Mouse (Mus musculus) testis, postnatal 14 days (tissue): ENCODE results near the gene Ccdc57.
A peak's percentile ranks its signal among the peaks of the same experiment; 100 is the strongest.

Source experiments
- DNase-seq: peaks from one replicate; pipeline ENCODE4 v3.0.0; 2021; ENCODE audit warnings: low spot score

Gene Ccdc57

DNA sequence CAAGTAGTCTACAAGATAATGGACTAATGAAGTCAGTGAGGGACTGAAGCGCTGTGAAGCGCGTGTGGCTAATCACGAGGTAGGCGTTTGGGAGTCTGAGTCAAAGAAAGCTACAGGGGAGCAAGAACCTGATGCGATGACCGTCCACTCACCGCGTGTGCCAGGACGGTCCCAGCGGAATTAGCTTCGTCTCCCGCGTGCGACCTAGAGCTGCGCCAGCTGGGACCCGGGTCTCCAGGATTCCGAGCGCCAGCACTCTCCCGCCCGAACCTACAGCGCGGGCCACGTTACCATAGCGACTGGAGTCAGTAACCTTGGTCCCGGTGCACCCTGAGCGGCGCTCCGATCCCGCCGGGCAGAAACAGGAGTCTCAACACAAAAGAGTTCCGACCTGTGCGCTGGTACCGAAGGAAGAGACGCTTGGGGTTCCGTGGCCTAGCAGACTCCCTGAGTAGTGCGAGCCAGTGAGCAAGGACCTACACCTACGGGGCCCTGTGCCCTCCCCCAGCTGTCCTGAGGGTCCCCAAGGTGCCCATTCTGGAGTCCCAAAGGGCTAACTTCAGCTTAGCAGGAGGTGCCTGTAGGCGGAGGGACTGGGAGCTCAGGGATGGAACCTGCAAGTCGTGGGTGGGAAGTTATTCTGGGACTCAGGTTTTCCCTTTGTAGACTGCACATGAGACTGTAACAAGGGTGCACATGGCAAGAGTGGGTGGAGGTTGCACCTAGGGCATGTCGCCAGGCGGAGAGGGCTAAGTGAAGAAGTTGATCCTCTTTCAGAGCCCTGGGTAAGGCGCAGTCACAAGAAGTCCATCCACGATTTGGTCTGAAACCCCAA is at the start of gene Ccdc57:
Gene Ccdc57 (minus strand): TSS at position 309 of the 835 bp plus-strand sequence.
- peak; percentile 91 for DNase-seq

DNA sequence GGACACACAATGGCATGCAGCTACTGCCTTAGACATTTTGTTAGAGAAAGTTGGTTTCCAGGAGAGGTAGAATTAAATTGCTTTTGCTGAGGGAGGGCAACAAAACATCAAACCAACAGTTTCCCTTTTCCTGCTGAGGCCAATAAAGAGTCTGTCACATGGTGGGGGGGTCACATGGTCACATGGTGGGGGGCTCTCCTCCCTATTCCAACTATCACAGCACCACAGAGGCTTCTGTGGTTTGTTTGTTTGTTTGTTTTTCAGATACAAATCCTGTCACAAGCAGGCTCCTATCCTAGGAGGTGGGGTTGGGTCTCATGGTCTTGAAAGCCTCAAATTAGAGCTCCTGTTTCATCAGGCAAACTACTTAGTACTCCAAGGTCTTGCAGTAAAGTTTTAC is 49.8 kb upstream of the Ccdc57 start:
- no peak for DNase-seq

DNA sequence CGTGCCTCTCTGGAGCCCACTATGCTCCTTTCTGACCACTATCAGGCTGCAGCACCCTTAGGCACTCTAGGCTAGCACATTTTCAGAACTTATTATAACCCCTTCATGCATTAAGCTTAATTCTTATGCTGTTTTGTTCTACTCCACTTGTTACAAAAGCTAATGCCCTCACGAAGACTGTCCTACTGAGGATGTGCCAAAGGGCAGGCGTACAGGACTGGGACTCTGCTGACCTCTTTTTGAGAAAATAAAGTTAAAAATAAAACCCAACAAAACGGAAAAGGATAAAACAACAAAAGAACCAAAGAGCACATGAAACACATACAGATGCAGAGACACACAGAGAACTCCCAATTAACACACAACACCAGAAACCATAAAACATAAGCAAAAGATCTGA is 49.0 kb upstream of the Ccdc57 start:
- DNase-seq = no peak

DNA sequence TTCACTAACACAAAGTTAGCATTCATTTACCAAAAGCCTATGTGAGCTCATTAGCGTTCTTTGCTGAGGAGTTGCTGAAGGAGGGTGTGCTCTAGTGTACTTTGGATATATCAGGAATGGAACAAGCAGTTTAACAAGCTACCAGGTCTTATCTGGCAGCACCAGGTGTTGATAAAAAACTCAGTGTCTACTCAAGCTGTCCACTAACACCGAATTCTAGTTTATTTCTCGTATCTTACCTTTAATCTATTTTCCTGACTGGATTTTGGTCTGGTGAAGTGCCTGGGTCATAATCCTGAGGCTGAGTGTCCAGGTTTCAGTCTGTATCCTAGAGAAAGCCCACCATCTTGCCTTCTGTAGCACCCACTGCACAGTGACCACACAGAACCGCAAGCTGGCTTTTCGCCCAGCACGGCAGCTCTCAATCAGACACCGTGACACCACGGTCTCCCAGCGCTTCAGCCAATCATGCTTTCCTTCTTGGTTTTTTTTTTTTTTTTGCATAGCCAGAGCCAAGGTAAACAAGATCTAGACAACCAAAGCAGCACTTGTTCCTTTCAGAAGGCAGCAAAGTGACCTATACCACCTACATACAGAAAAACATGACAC is 47.9 kb upstream of the Ccdc57 start:
- DNase-seq = no peak

DNA sequence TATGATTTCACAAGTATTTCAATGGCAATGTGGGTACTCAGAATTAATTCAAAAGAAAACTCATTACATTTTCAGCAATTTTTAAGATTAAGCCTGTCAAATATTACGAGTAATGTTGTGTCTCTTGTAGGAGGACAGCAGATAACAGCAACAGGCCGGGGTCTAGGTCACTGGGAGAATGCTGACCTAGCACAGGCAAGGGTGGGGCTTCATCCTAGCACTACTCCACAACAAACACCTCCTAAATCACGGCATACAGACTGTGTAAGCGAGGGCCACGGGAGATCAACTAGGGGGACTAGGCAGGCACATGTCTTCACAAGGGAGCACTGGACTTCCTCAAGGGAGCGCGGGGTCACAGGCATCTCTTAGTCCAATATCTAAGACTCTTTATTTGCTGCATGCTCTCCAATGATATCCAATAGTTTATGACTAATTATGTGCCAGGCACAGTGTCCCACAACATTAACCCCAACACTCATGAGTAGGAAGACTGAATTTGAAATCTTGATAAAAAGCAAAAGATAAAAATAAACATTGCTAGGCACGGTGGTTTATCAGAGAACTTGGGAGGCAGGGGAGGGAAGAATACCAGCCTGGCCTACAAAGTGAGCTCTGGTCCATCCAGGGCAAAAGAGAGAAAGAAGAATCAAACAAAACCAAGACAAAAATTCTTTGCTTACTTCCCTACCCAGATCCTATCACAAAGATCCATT is 47.2 kb upstream of the Ccdc57 start:
- no peak for DNase-seq

DNA sequence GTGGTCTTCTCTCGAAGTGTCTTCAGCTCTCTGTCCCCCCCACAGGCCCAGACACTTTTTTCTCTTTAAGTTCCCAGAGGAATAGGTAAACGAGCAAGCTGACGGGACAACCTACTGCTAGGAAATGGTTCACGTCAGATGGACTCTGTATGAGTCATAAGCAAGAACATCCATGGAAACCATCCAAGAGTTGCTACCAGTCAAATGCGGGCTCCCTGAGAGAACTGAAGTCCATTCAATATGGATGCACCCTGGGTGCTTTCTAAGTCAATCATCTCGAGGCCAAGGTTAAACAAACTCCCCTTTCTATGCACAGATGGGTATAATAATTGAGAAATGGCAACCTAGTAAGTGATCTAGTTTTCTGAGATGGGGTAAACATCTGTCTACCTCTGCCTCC is 40.6 kb upstream of the Ccdc57 start:
- no peak for DNase-seq

DNA sequence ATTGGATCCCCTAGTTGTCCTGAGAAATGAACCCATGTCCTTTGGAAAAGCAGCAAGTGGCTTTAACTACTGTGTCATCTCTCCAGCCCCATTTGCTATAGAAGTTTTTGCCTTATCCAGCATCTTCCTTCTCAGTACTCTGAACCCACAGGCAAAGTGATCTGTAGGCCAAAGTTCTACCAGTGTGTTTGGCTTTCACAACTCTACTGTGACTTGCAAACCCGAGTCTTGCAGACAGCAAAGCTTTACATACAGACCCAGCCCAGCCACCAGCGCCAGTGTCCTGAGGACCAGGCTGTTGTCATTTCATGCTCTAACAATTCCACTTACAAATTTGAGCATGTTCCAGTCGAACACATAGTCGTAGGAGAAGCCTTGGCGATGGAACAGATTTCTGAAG is 38.6 kb upstream of the Ccdc57 start:
- no peak for DNase-seq

DNA sequence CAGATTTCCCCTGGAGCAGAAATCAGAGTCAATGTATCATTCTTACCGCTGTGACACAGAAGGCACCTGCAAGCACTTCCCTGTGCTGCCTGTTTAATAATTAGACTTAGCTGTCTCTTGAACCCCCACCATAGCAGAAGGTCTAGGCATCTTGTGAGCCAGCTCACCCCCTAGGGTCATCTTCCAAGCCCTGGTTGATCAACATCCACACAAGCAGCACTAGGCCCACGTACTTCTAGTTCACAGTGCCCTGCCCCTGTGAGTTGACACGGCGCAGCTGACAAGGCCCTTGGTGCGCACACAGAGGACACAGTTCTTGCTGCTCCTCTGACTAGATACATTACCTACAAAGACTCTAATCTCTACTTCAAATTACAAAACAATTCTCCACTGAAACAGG is 37.1 kb upstream of the Ccdc57 start:
- DNase-seq = no peak

DNA sequence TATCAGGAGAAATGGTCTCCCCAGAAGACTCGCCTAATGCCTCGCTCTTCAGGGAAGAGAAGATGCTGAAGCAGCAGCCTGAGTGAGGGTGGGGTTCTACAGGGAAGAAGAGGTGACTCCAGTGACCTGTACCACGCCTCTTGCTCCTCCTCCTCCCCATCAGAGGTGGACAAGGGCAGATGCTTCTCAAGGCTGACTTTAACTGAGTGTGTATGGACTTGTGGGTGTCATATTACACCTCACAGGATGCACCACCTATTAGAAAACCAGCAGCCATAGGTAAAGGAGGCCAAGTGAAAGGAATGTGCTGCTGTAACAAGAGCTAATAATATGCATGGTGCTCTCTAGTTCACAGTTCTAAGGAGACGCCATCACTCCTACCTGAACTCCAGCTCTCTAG is 32.9 kb upstream of the Ccdc57 start:
- no peak for DNase-seq

DNA sequence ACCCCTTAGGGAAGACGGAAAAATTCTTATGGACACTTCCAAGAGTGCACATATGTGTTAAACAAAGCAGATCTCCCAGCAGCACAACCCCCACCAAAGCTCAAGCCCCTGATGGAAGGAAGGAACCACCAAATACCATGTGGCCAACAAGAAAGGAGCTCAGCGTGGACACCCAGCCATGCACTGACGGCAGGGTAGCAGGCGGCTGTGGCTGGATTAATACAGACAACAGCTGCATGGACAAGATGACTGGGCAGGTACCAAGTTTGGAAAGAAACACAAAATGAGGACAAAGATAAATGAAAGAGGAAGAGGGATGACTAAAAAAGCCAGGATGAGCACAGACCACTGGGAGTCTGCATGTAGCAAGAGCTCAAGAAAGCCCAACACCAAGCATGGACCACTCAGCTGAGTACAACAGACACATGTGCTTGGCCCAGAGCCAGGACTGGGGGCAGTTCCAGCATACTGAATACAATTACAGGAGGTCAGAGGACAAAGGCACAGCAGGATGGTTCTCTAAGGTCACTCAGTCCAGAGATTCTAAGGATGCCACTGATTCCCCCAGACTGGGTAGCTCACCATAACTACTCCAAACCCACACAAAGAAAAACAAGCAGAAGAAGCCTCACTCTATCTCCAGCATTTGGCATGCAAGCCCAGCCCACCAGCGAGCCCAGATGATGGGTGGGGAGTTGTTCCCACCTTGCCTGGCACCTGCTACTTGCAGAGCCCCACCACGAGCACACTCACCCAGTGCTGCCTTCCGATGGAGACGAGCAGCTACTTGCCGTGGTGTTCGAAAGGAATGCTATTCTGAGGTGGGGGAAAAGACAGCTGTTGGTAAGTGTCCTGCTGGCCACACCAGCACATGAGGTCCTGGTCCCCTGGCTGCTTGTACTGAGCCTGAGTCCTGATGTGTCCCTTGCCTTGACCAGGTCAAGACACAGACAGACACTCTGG is 31.8 kb upstream of the Ccdc57 start:
- no peak for DNase-seq

DNA sequence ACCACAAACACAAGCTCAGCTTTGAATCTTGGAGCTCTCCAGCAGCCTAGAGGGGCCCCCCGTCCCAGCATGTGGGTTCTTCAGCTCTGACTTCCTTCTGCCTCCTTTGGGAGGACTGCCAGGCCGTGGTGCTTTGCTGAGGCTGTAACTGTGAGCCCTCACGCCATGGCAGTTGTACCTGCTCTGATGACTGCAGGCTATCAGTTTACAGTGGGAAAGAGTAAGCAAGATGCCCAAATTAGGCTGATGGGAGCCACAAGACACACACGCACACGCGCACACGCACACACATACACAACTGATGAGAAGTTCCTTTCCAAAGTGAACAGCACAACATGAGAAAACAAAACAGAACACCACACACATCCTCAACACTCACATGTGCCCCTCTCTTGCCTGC is 30.2 kb upstream of the Ccdc57 start:
- no peak for DNase-seq

DNA sequence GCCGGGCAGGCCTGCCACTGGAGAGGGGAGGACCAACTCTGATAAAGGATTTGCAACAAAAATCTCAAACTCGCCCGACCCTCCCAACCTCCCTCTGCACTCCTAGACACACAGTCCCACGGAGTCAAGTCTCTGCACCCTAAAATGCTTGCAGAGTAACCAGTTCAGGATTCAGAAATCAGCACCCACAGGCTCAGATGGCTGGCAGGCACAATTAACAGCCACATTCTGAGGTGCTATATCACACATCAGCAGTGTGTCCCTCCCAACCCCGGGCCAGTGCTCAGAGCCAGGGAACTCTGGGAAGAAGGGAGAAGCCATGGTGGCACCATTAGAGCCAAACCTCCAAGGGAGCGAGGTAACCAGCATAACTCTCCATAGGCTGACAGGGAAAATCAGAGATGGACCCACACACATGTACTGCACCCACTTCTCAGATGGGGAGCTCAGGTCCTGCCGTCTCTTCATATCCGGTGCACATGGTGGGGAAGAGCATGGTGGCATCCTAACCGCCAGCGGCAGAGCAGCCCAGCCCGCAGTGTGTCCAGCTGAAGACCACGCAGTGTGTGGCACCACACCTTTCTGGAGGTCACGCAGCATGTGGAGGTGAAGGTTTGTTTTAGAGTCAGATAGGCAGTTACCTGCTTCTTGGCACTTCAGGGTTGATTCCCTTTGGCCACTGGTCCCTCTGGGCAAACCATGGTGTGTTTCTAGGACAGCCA is 29.5 kb upstream of the Ccdc57 start:
- DNase-seq = no peak

DNA sequence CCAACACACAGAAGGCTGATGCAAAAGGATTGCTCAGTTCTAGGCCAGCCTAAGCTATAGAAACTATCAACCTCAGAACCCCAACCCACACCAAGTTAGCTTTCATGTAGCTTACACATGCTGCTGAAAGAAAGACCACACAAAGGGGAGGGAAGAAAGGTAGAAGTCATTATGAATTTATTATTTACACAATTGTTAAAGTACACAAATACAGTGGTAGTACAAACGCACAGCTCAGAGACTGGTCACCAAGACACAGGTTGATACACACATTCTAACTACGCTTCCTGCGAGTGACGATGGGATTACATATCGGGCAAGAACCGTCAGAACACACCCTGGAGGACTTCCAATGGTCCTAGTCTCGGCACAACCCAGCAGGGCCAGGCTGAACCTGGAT is 28.9 kb upstream of the Ccdc57 start:
- DNase-seq = no peak

DNA sequence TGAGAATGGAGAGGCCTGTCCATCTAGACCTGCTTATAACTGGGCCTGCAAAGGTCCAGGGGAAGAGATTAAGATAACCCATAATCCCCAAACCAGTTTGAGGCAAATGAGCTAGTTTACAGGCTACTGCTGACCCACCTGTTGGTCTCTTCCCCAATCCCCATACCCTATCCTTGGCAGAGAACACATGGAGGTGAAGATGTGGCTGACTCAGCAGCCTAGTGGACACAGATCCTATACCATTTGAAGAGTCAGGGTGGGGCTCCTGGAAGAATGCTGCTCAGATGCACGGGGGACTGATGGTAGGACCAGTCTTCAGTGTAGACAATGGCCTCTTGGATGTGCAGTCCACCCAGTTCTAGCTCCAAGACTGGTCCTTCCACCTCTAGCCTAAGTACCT is 27.6 kb upstream of the Ccdc57 start:
- DNase-seq = no peak

DNA sequence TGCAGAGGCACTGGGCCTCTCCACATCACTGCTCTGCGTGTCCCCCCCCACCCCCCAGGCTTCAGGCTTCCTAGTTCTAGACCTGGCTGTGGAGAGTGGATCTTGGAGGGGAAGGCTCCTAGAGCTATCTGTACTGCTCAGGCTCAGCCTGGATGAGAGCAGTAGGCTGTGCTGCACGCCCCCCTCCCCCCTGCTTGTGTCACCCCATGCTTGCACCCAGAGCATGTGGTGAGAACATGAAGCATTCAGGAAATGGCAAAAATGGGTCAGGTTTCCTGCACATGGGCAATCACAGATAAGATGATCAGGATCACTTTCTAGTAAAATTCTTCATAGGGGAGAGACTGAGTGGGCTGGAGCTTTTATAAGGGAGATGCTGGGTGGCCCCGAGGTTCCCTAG is 26.9 kb upstream of the Ccdc57 start:
- DNase-seq = no peak

DNA sequence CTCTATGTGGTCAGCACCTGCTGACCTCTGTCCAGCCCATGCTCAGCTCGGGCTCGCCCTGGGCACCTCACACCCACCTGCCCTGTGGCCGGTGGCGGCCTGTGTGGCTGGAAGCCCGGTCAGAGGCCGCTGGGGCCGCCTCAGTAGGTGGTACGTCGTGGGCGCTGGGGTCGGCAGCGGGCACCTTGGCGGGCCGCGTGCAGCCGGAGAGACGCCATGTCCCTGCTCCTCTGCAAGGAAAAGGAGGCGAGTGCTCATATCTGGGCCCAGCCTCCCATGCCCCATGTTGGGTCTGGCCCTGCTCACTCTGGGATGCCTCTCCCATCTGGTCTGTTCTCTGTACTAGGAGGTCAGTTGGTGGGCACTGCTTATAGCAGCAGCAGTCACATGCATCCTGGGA is 26.4 kb upstream of the Ccdc57 start:
- no peak for DNase-seq

DNA sequence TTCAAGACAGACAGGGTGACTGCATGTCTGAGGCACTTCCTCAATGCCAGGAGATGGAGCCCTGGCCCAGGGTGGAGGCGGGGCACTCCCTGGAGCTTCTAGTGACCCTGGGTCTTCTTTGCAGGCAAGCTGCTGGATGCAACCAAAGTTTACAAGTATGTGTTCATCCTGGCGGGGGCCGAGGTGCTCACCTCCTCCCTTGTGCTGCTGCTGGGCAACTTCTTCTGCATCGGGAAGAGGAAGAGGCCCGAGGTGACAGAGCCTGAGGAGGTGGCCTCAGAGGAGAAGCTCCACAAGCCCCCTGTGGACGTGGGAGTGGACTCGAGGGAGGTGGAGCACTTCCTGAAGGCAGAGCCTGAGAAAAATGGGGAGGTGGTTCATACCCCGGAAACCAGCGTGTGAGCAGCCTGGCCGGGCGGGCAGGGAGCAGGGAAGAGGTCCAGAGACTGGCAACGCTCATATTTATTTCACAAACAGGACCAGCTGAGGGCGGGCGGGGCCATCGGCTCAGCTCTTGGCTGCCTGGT is 25.1 kb upstream of the Ccdc57 start:
- DNase-seq = no peak

DNA sequence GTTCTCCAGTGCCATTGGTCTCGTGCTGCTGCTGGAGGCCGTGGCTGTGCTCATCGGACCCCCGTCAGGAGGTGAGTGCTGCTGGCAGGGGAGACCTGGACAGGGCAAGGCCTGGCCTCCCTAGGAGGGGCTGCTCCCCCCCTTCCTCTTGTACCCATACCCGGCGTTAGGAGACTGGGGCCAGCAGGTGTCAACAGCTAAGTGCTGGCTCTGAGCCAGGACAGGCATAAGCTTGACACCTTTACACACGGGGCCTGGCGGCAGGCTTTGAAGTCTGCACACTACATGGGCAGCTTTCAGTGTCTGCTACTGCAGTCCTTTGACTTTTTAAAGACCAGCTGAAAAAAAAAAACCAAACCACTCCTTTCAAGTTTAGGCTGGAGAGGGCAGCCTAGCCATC is 24.4 kb upstream of the Ccdc57 start:
- DNase-seq = no peak

DNA sequence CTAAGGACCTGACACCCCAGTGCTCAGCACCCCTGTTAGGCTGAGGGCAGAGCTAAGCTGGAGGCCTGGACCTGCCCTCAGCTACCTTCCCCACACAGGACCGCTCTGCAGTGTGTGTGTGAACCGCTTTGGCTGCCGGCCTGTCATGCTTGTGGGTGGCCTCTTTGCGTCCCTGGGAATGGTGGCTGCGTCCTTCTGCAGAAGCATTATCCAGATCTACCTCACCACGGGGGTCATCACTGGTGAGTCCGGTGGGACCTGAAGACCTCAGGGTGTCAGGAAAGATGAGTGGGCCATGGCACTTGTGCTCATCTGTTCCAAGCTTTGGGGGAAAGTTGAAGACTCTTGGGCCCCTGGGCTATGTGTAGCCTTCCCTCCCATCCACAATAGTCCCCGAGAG is 23.0 kb upstream of the Ccdc57 start:
- DNase-seq = no peak

DNA sequence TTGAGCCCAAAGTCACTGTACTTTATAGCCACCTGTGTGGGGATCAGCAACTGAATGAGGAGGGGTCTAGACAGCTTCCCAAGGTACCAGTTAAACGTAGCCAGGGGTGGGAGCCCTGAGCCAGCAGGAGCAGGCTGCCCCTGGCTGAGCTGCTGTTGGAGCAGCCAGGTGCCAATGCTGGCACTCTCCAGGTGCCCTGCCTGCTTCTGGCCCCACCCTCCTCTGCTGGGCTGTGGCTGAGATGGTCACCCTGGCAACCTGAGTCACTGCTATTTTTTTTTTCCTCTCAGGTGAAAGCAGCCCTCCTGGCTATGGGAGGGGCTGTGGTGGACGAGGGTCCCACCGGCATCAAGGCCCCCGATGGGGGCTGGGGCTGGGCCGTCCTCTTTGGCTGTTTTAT is 22.3 kb upstream of the Ccdc57 start:
- DNase-seq = no peak
